Mouse (Mus musculus): ENCODE results near the gene Txndc16. TPM values are rescaled to one million over a fixed set of nuclear protein-coding genes. Genes with fewer than 3 reads are reported as not detected.

The Txndc16 gene
- polyA plus RNA-seq, 1 experiment = 0.38 TPM

GRCm38 (mm10) chr14:45167366-45167765 is 52.8 kb downstream of the Txndc16 start:
- Histone ChIP-seq H3K27me3 (replicated peaks) (no peaks in the 10 kb centered on the region), H3K9me3 (no peaks in the 10 kb centered on the region), H3K4me3 (replicated peaks) (no peak overlapping the region), H3K36me3 (replicated peaks; ENCODE audit: low read length) (no peaks in the 10 kb centered on the region), H3K4me1 (no peaks in the 10 kb centered on the region; the same call in 1 of the 2 replicates)
- no peak for TF ChIP-seq GATA1 (IDR thresholded peaks at IDR 0.05; ENCODE audit: borderline replicate concordance, low read length)
- no peak for TF ChIP-seq FLI1 (IDR thresholded peaks at IDR 0.05; ENCODE audit: low read length)

- TF ChIP-seq GATA1 (IDR thresholded peaks at IDR 0.05; ENCODE audit: borderline replicate concordance, low read length) (no peak), FLI1 (IDR thresholded peaks at IDR 0.05; ENCODE audit: low read length) (no peak)
- Histone ChIP-seq H3K4me1 (peaks cover 36% of the 10 kb centered on the region), H3K36me3 (replicated peaks; ENCODE audit: low read length) (no peaks in the 10 kb centered on the region), H3K27me3 (replicated peaks) (no peaks in the 10 kb centered on the region), H3K4me3 (replicated peaks) (peak overlapping the region; percentile 0), H3K9me3 (no peaks in the 10 kb centered on the region)
Observed at GRCm38 (mm10) chr14:45155511-45156173, 64.5 kb downstream of the Txndc16 start.

GRCm38 (mm10) chr14:45153258-45153657 is 66.9 kb downstream of the Txndc16 start:
- no peaks in the 10 kb centered on the region for H3K36me3 ChIP-seq (replicated peaks; ENCODE audit: low read length)

GRCm38 (mm10) chr14:45142511-45142910 is 77.6 kb downstream of the Txndc16 start:
- peaks cover 37% of the 10 kb centered on the region for H3K4me1 ChIP-seq
- H3K36me3 ChIP-seq (replicated peaks; ENCODE audit: low read length) = no peaks in the 10 kb centered on the region
- TF ChIP-seq FLI1 (IDR thresholded peaks at IDR 0.05; ENCODE audit: low read length) = no peak
- TF ChIP-seq GATA1 (IDR thresholded peaks at IDR 0.05; ENCODE audit: borderline replicate concordance, low read length) = no peak
- no peak overlapping the region for H3K4me3 ChIP-seq (replicated peaks)
- no peaks in the 10 kb centered on the region for H3K27me3 ChIP-seq (replicated peaks)
- no peaks in the 10 kb centered on the region for H3K9me3 ChIP-seq

More at GRCm38 (mm10) chr14:45153258-45153657, 66.9 kb downstream of the Txndc16 start:
- Histone ChIP-seq H3K4me1 (peaks cover 39% of the 10 kb centered on the region), H3K4me3 (replicated peaks) (no peak overlapping the region), H3K9me3 (no peaks in the 10 kb centered on the region), H3K27me3 (replicated peaks) (peaks cover 3% of the 10 kb centered on the region)
- TF ChIP-seq GATA1 (IDR thresholded peaks at IDR 0.05; ENCODE audit: borderline replicate concordance, low read length) = no peak
- no peak for TF ChIP-seq FLI1 (IDR thresholded peaks at IDR 0.05; ENCODE audit: low read length)

- Histone ChIP-seq H3K36me3 (replicated peaks; ENCODE audit: low read length) (no peaks in the 10 kb centered on the region), H3K4me1 (peaks cover 45% of the 10 kb centered on the region), H3K9me3 (0 out of 2 replicates have a peak, but pooled peaks cover 2% of the 10 kb centered on the region), H3K27me3 (replicated peaks) (no peaks in the 10 kb centered on the region), H3K4me3 (replicated peaks) (no peak overlapping the region)
- no peak for TF ChIP-seq GATA1 (IDR thresholded peaks at IDR 0.05; ENCODE audit: borderline replicate concordance, low read length)
- TF ChIP-seq FLI1 (IDR thresholded peaks at IDR 0.05; ENCODE audit: low read length) = no peak
Observed at GRCm38 (mm10) chr14:45140344-45141080, 79.6 kb downstream of the Txndc16 start.

- Histone ChIP-seq H3K27me3 (replicated peaks) (no peaks in the 10 kb centered on the region), H3K36me3 (replicated peaks; ENCODE audit: low read length) (peaks cover 2% of the 10 kb centered on the region), H3K4me1 (peaks cover 52% of the 10 kb centered on the region), H3K4me3 (replicated peaks) (no peak overlapping the region), H3K9me3 (0 out of 2 replicates have a peak, but pooled peaks cover 2% of the 10 kb centered on the region)
- TF ChIP-seq GATA1 (IDR thresholded peaks at IDR 0.05; ENCODE audit: borderline replicate concordance, low read length) (no peak), FLI1 (IDR thresholded peaks at IDR 0.05; ENCODE audit: low read length) (no peak)
Observed at GRCm38 (mm10) chr14:45135961-45136360, 84.2 kb downstream of the Txndc16 start.

GRCm38 (mm10) chr14:45135560-45135959 is 84.6 kb downstream of the Txndc16 start:
- TF ChIP-seq GATA1 (IDR thresholded peaks at IDR 0.05; ENCODE audit: borderline replicate concordance, low read length) (no peak), FLI1 (IDR thresholded peaks at IDR 0.05; ENCODE audit: low read length) (no peak)
- Histone ChIP-seq H3K27me3 (replicated peaks) (no peaks in the 10 kb centered on the region), H3K4me1 (peaks cover 49% of the 10 kb centered on the region), H3K4me3 (replicated peaks) (no peak overlapping the region), H3K36me3 (replicated peaks; ENCODE audit: low read length) (peaks cover 2% of the 10 kb centered on the region), H3K9me3 (0 out of 2 replicates have a peak, but pooled peaks cover 2% of the 10 kb centered on the region)

GRCm38 (mm10) chr14:45118359-45118758 is 101.8 kb downstream of the Txndc16 start:
- H3K36me3 ChIP-seq (replicated peaks; ENCODE audit: low read length) = no peaks in the 10 kb centered on the region
- no peak for TF ChIP-seq FLI1 (IDR thresholded peaks at IDR 0.05; ENCODE audit: low read length)
- no peak for TF ChIP-seq GATA1 (IDR thresholded peaks at IDR 0.05; ENCODE audit: borderline replicate concordance, low read length)
- no peaks in the 10 kb centered on the region for H3K9me3 ChIP-seq

GRCm38 (mm10) chr14:45102201-45102600 is 117.9 kb downstream of the Txndc16 start:
- Histone ChIP-seq H3K27me3 (replicated peaks) (no peaks in the 10 kb centered on the region), H3K36me3 (replicated peaks; ENCODE audit: low read length) (no peaks in the 10 kb centered on the region), H3K4me3 (replicated peaks) (no peak overlapping the region), H3K4me1 (peaks cover 15% of the 10 kb centered on the region), H3K9me3 (no peaks in the 10 kb centered on the region)
- TF ChIP-seq GATA1 (IDR thresholded peaks at IDR 0.05; ENCODE audit: borderline replicate concordance, low read length) (no peak), FLI1 (IDR thresholded peaks at IDR 0.05; ENCODE audit: low read length) (no peak)

More at GRCm38 (mm10) chr14:45118359-45118758, 101.8 kb downstream of the Txndc16 start:
- Histone ChIP-seq H3K4me1 (peaks cover 5% of the 10 kb centered on the region), H3K27me3 (replicated peaks) (no peaks in the 10 kb centered on the region), H3K4me3 (replicated peaks) (no peak overlapping the region)

GRCm38 (mm10) chr14:45092327-45092726 is 127.8 kb downstream of the Txndc16 start:
- H3K27me3 ChIP-seq (replicated peaks) = no peaks in the 10 kb centered on the region
- H3K4me1 ChIP-seq = peaks cover 56% of the 10 kb centered on the region
- peak overlapping the region; percentile 54 for H3K4me3 ChIP-seq (replicated peaks)
- H3K36me3 ChIP-seq (replicated peaks; ENCODE audit: low read length) = peaks cover 11% of the 10 kb centered on the region
- TF ChIP-seq GATA1 (IDR thresholded peaks at IDR 0.05; ENCODE audit: borderline replicate concordance, low read length) = no peak
- TF ChIP-seq FLI1 (IDR thresholded peaks at IDR 0.05; ENCODE audit: low read length) = no peak
- peaks cover 4% of the 10 kb centered on the region; the same call in 1 of the 2 replicates for H3K9me3 ChIP-seq
